Mouse (Mus musculus) kidney, adult 2 months (tissue): ENCODE measurements at regions not wholly inside any gene's neighbourhood (a gene's known extent, or its start where the extent isn't known, plus 50 kb on each side); places are given as distances from the start of the nearest gene placed in this dataset.

Source experiments
- CTCF ChIP-seq: fragments of 200-500 bp; conservative IDR thresholded peaks from 2 replicates; pipeline ENCODE4 v1.5.1; 2011; ENCODE audit warnings: low read depth, mild to moderate bottlenecking, control low read depth, low read length, moderate library complexity, mixed read lengths; ENCODE audit not compliant: insufficient read depth, insufficient read length
- POLR2A ChIP-seq: fragments of 200-500 bp; IDR thresholded peaks from one replicate; pipeline ENCODE4 v1.6.1; 2011; ENCODE audit warnings: low read depth, low read length, control low read depth

- TF ChIP-seq CTCF, result no peak
- TF ChIP-seq POLR2A, result no peak
Measured at GRCm38 (mm10) chr10:124603061-124603460, 786.2 kb downstream of the Slc16a7 start.
